Mouse (Mus musculus) CH12.LX (cell line): Measurements from ENCODE around the gene Slc13a2. TPM values are rescaled to one million over a fixed set of nuclear protein-coding genes. Genes with fewer than 3 reads are reported as not detected.

Experiments
- DNase-seq: peaks from one replicate; pipeline ENCODE4 v3.0.0-alpha.2; 2013; ENCODE audit errors: extremely low read depth
- H3K27ac ChIP-seq: 2 replicates; pipeline ENCODE4 v1.5.1; 2012; ENCODE audit warnings: low read depth, mild to moderate bottlenecking, control low read depth, moderate library complexity; ENCODE audit not compliant: insufficient read depth
- H3K27me3 ChIP-seq: replicated peaks from 2 replicates; pipeline ENCODE3; 2012; ENCODE audit warnings: inconsistent platforms
- H3K36me3 ChIP-seq, 2 experiments: replicated peaks in 1 of 2; 2 replicates each; pipeline versions ENCODE3 to v1.6.1; 2012; ENCODE audit warnings: inconsistent platforms in 1 of 2, low read length in 1 of 2, mild to moderate bottlenecking in 1 of 2, mixed read lengths in 1 of 2, moderate library complexity in 1 of 2; ENCODE audit not compliant: control insufficient read depth in 1 of 2, insufficient read depth in 1 of 2
- H3K4me1 ChIP-seq, 2 experiments: 2 replicates each; pipeline ENCODE4 v1.6.1; 2012; ENCODE audit warnings: inconsistent platforms in 1 of 2, moderate library complexity in 1 of 2; ENCODE audit not compliant: insufficient read depth in 2 of 2, control insufficient read depth in 1 of 2
- H3K4me2 ChIP-seq: 2 replicates; pipeline ENCODE4 v1.6.1; 2012; ENCODE audit warnings: low read depth, mild to moderate bottlenecking, control low read depth; ENCODE audit not compliant: poor library complexity, insufficient read depth, severe bottlenecking
- H3K4me3 ChIP-seq, 3 experiments: fragments of 150-350 bp in 1 of 3; sonication (generic) in 1 of 3; replicated peaks in 1 of 3; 2 replicates each; pipeline versions ENCODE3 to v1.5.1; 2011 to 2012; ENCODE audit warnings: low read depth in 2 of 3, low read length in 2 of 3, mild to moderate bottlenecking in 2 of 3, moderate library complexity in 2 of 3, control low read depth in 1 of 3, improper control_type of control experiment in 1 of 3, inconsistent platforms in 1 of 3, mixed read lengths in 1 of 3; ENCODE audit not compliant: poor library complexity in 1 of 3
- H3K79me2 ChIP-seq: replicated peaks from 2 replicates; pipeline ENCODE4 v1.6.1; 2012; ENCODE audit warnings: mild to moderate bottlenecking, moderate library complexity; ENCODE audit not compliant: control insufficient read depth, poor library complexity, insufficient read depth, severe bottlenecking; ENCODE audit errors: extremely low read depth
- H3K9ac ChIP-seq: 2 replicates; pipeline ENCODE4 v1.6.1; 2012; ENCODE audit warnings: low read depth, mild to moderate bottlenecking, control low read depth, moderate library complexity; ENCODE audit not compliant: insufficient read depth
- H3K9me3 ChIP-seq: replicated peaks from 2 replicates; pipeline ENCODE3; 2012; ENCODE audit warnings: low read length, inconsistent platforms, mixed read lengths
- CHD1 ChIP-seq: IDR thresholded peaks from 2 replicates; pipeline ENCODE4 v1.6.1; 2012; ENCODE audit warnings: low read depth, low read length, improper control_type of control experiment, inconsistent platforms
- CTCF ChIP-seq, 2 experiments: IDR thresholded peaks in 1 of 2; conservative IDR thresholded peaks in 1 of 2; 2 replicates each; pipeline ENCODE4 v1.5.1; 2011 to 2012; ENCODE audit warnings: low read depth in 2 of 2, low read length in 2 of 2, improper control_type of control experiment in 1 of 2, inconsistent platforms in 1 of 2, mild to moderate bottlenecking in 1 of 2, moderate library complexity in 1 of 2
- EP300 ChIP-seq: IDR thresholded peaks from 2 replicates; pipeline ENCODE4 v1.6.1; 2011; ENCODE audit warnings: low read length, improper control_type of control experiment
- ETS1 ChIP-seq: conservative IDR thresholded peaks from 2 replicates; pipeline ENCODE4 v1.6.1; 2012; ENCODE audit warnings: low read depth, mild to moderate bottlenecking, inconsistent platforms, low read length, improper control_type of control experiment, moderate library complexity
- IRF4 ChIP-seq: IDR thresholded peaks from 2 replicates; pipeline ENCODE4 v1.6.1; 2014; ENCODE audit warnings: low read depth, mild to moderate bottlenecking, inconsistent platforms, low read length, improper control_type of control experiment
- JUN ChIP-seq: IDR thresholded peaks from 2 replicates; pipeline ENCODE4 v1.6.1; 2011; ENCODE audit warnings: low read depth, mild to moderate bottlenecking, low read length, improper control_type of control experiment, moderate library complexity; ENCODE audit not compliant: insufficient read depth
- KAT2A ChIP-seq: IDR thresholded peaks from 2 replicates; pipeline ENCODE4 v1.6.1; 2012; ENCODE audit warnings: low read length, improper control_type of control experiment, inconsistent platforms; ENCODE audit not compliant: insufficient replicate concordance
- MAFK ChIP-seq: IDR thresholded peaks from 2 replicates; pipeline ENCODE4 v1.6.1; 2011; ENCODE audit warnings: low read length, improper control_type of control experiment; ENCODE audit not compliant: insufficient replicate concordance
- MYC ChIP-seq: IDR thresholded peaks from 2 replicates; pipeline ENCODE4 v1.6.1; 2011; ENCODE audit warnings: low read depth, mild to moderate bottlenecking, improper control_type of control experiment, low read length
- PAX5 ChIP-seq: IDR thresholded peaks from 2 replicates; pipeline ENCODE4 v1.6.1; 2012; ENCODE audit warnings: low read length, inconsistent platforms, mixed read lengths
- POLR2AphosphoS2 ChIP-seq: IDR thresholded peaks from 2 replicates; pipeline ENCODE4 v1.6.1; 2011; ENCODE audit warnings: low read depth, low read length, improper control_type of control experiment
- RAD21 ChIP-seq: IDR thresholded peaks from 2 replicates; pipeline ENCODE4 v1.6.1; 2011; ENCODE audit warnings: low read depth, mild to moderate bottlenecking, low read length, improper control_type of control experiment, moderate library complexity
- TBP ChIP-seq: conservative IDR thresholded peaks from 2 replicates; pipeline ENCODE4 v1.6.1; 2011; ENCODE audit warnings: low read depth, low read length, improper control_type of control experiment
- TCF12 ChIP-seq: IDR thresholded peaks from 2 replicates; pipeline ENCODE4 v1.6.1; 2014; ENCODE audit warnings: low read depth, mild to moderate bottlenecking, inconsistent platforms, low read length, improper control_type of control experiment
- UBTF ChIP-seq: IDR thresholded peaks from 2 replicates; pipeline ENCODE4 v1.6.1; 2012; ENCODE audit warnings: low read depth, mild to moderate bottlenecking, inconsistent platforms, low read length, improper control_type of control experiment, moderate library complexity
- dilution Hi-C: fragments of 300-500 bp; cut with MboI; formaldehyde crosslinking; loops from 2 replicates; pipeline ENCODE4 v1.14.3; 2020; ENCODE audit warnings: low sequenced_read_pairs; ENCODE audit not compliant: extremely low pct_unique_long_range_greater_than_20kb, extremely low pct_ligation_motif_present
- in situ Hi-C: fragments of 300-500 bp; cut with MboI; formaldehyde crosslinking; loops from 3 replicates; pipeline ENCODE4 v1.14.3; 2019; ENCODE audit warnings: low sequenced_read_pairs, low pct_ligation_motif_present, low pct_unique_long_range_greater_than_20kb, mixed read lengths
- polyA plus RNA-seq: library from polyadenylated mRNA; unstranded; fragments of >175 nt; gene quantifications from 2 replicates; pipeline ENCODE4 v1.2.1, GENCODE M21; 2012; ENCODE audit warnings: low read depth; ENCODE audit not compliant: insufficient read length
- total RNA-seq, 2 experiments: library from RNA; depleted of rRNA; stranded (reverse); fragments of 300-350 nt in 1 of 2; fragments of >200 nt in 1 of 2; gene quantifications; 2 replicates each; pipeline ENCODE4 v1.2.3; 2012 to 2014

The Slc13a2 gene
- total and polyA plus RNA-seq, 3 experiments = not detected

GRCm38 (mm10) chr11:78408256-78409240 is 13.5 kb downstream of the Slc13a2 start:
- Histone ChIP-seq H3K79me2 (no peaks in the 10 kb centered on the region), H3K9me3 (no peaks in the 10 kb centered on the region), H3K4me3 (no peak overlapping the region), H3K9ac (no peak overlapping the region), H3K27me3 (peaks cover 88% of the 10 kb centered on the region), H3K4me2 (no peak overlapping the region), H3K36me3 (no peaks in the 10 kb centered on the region), H3K27ac (no peak overlapping the region), H3K4me1 (no peaks in the 10 kb centered on the region)
- dilution Hi-C loops (no loop called here), in situ Hi-C loops (loop anchor here (5.0 kb wide), 1 partner anchor 34 kb away; no protein-coding TSS in a partner anchor)
- TF ChIP-seq TCF12 = no peak
- no peak for TF ChIP-seq IRF4
- TF ChIP-seq TBP = no peak
- TF ChIP-seq ETS1 = no peak
- no peak for TF ChIP-seq MAFK
- no peak for DNase-seq

- TF ChIP-seq CHD1 = no peak
- no peak for TF ChIP-seq PAX5
- TF ChIP-seq UBTF = no peak
- no peak for TF ChIP-seq JUN
- no peak for TF ChIP-seq POLR2AphosphoS2
- no peak for TF ChIP-seq KAT2A
- Histone ChIP-seq H3K27ac (no peak overlapping the region), H3K4me1 (peaks cover 0 to 3% of the 10 kb centered on the region in 2 experiments; a peak in 2 of 4 replicates), H3K9me3 (no peaks in the 10 kb centered on the region), H3K36me3 (no peaks in the 10 kb centered on the region), H3K27me3 (peaks cover 72% of the 10 kb centered on the region), H3K79me2 (no peaks in the 10 kb centered on the region), H3K4me3 (no peak overlapping the region), H3K9ac (no peak overlapping the region), H3K4me2 (no peak overlapping the region)
- in situ Hi-C loops (loop anchor here (5.0 kb wide), 1 partner anchor 40 kb away; no protein-coding TSS in a partner anchor), dilution Hi-C loops (no loop called here)
- no peak for DNase-seq
These were observed 20.0 kb downstream of the Slc13a2 start for GRCm38 (mm10) chr11:78402062-78402461.

- DNase-seq = no peak
- Histone ChIP-seq H3K79me2 (no peaks in the 10 kb centered on the region), H3K27ac (no peak overlapping the region), H3K9ac (no peak overlapping the region), H3K9me3 (no peaks in the 10 kb centered on the region), H3K27me3 (peaks cover 66% of the 10 kb centered on the region), H3K4me1 (peaks cover 0 to 5% of the 10 kb centered on the region in 2 experiments; a peak in 2 of 4 replicates), H3K36me3 (no peaks in the 10 kb centered on the region), H3K4me3 (no peak overlapping the region), H3K4me2 (no peak overlapping the region)
- in situ Hi-C loops = loop anchor here (5.0 kb wide), 1 partner anchor 39 kb away; no protein-coding TSS in a partner anchor
- dilution Hi-C loops = no loop called here
- no peak for TF ChIP-seq MYC
- no peak for TF ChIP-seq IRF4
- no peak for TF ChIP-seq EP300
- no peak for TF ChIP-seq CTCF (conservative IDR thresholded peaks at IDR 0.05 in 1 of 2, IDR thresholded peaks at IDR 0.05 in 1 of 2; ENCODE audit: low read depth in 2 of 2, low read length in 2 of 2)
- TF ChIP-seq MAFK = no peak
- TF ChIP-seq RAD21 = no peak
These were observed 20.5 kb downstream of the Slc13a2 start for GRCm38 (mm10) chr11:78401469-78401868.
